Mouse (Mus musculus) embryonic facial prominence, embryonic 12.5 days (tissue): ENCODE measurements around the gene Aadacl3. TPM values are rescaled to one million over a fixed set of nuclear protein-coding genes. Genes with fewer than 3 reads are reported as not detected.

Experiments
- ATAC-seq: fragments of 200-750 bp; cut with Nextera tagmentation; 2 replicates; pipeline ENCODE4 v1.8.0; 2017; ENCODE audit not compliant: insufficient number of reproducible peaks, insufficient read depth, low FRiP score, low TSS enrichment
- H3K27ac ChIP-seq: fragments of 300-500 bp; sonication (generic); 2 replicates; pipeline ENCODE4 v1.5.1; 2016; ENCODE audit warnings: mild to moderate bottlenecking
- H3K27me3 ChIP-seq: fragments of 300-500 bp; sonication (generic); 2 replicates; pipeline ENCODE4 v1.6.1; 2016; ENCODE audit warnings: mild to moderate bottlenecking, moderate library complexity
- H3K36me3 ChIP-seq: fragments of 300-500 bp; sonication (generic); 2 replicates; pipeline ENCODE4 v1.6.1; 2016; ENCODE audit warnings: mild to moderate bottlenecking
- H3K4me1 ChIP-seq: fragments of 300-500 bp; sonication (generic); 2 replicates; pipeline ENCODE4 v1.6.1; 2016
- H3K4me2 ChIP-seq: fragments of 300-500 bp; sonication (generic); replicated peaks from 2 replicates; pipeline ENCODE4 v1.6.1; 2016; ENCODE audit warnings: mild to moderate bottlenecking, moderate library complexity
- H3K4me3 ChIP-seq: fragments of 300-500 bp; sonication (generic); 2 replicates; pipeline ENCODE4 v1.5.1; 2016; ENCODE audit warnings: mild to moderate bottlenecking
- H3K9ac ChIP-seq: fragments of 300-500 bp; sonication (generic); 2 replicates; pipeline ENCODE4 v1.6.1; 2016; ENCODE audit warnings: mild to moderate bottlenecking, moderate library complexity
- H3K9me3 ChIP-seq: fragments of 300-500 bp; sonication (generic); 2 replicates; pipeline ENCODE4 v1.6.1; 2016; ENCODE audit warnings: mild to moderate bottlenecking, moderate library complexity
- WGBS: fragments of 180-500 bp; shearing (Covaris S2); methylation state at CpG from one replicate; pipeline ENCODE4 v1.1.7; 2016; 5-methylcytosine and 5-hydroxymethylcytosine counted together
- polyA plus RNA-seq: library from polyadenylated mRNA; unstranded; fragments of >200 nt; fragmentation: Nextera tagmentation; extraction: Ambion mirVana; gene quantifications from 2 replicates; pipeline ENCODE4 v1.2.1, GENCODE M21; 2016

Gene Aadacl3
- polyA plus RNA-seq, result not detected in 2 replicates

DNA sequence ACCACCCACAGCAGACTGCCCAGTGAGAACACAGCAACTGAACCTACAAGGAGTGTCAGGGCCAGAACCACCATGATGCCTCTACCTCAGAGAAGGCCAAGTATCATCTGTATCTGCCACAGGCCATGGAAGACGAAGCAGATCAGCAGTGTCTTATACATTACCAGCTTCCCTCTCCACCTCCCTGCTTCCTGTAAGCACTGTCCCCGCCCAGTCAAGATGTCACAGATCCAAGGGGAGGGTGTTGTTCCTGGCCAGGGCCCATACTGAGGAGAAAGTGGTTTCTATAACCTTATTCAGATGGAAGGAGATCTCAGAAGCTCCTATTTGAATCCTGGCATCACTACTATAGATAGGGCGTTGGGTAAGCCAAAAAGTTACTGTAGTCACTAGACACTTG is at the start of gene Aadacl3:
Gene Aadacl3 (minus strand): TSS at position 101 of the 400 bp plus-strand sequence.
- 0 out of 2 replicates have a peak, but pooled peaks cover 6% of the 10 kb centered on the region for H3K9me3 ChIP-seq
- no peak within 1 kb of the TSS for H3K4me3 ChIP-seq
- no peak within 1 kb of the TSS for H3K27ac ChIP-seq
- no peaks in the 10 kb centered on the region for H3K36me3 ChIP-seq
- H3K9ac ChIP-seq, result no peak within 1 kb of the TSS
- WGBS, result 69% methylated on average over 3 of the region's 3 CpGs
- H3K4me1 ChIP-seq, result no peaks in the 10 kb centered on the region
- no peak for ATAC-seq
- H3K4me2 ChIP-seq, result no peak within 1 kb of the TSS
- H3K27me3 ChIP-seq, result no peaks in the 10 kb centered on the region

DNA sequence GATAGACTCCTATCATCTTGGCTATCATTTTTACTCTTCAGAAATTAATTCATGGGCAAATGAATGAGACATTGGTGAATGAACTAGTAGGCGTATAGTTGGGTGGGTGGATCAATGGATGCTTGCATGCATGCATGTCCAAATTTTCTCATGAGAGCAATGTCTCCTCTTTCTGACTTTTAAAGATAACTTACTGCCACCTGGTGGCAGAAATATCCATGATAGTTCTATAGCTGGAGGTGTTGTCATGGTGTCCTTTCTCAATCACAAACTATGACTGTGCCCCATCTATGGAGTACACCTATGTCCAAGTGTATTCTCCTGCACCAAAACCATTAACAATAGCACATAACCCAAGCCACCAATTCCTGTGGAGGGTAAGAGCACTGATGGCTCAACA is 43.0 kb upstream of the Aadacl3 start:
- no peak overlapping the region for H3K9ac ChIP-seq
- no peaks in the 10 kb centered on the region for H3K27me3 ChIP-seq
- H3K9me3 ChIP-seq, result peaks cover 14% of the 10 kb centered on the region; the same call in 1 of the 2 replicates
- H3K4me3 ChIP-seq, result no peak overlapping the region
- WGBS, result 84% methylated on average over 1 of the region's 1 CpGs
- no peak overlapping the region for H3K4me2 ChIP-seq
- no peak overlapping the region for H3K27ac ChIP-seq
- H3K36me3 ChIP-seq, result no peaks in the 10 kb centered on the region
- no peaks in the 10 kb centered on the region for H3K4me1 ChIP-seq
- no peak for ATAC-seq

DNA sequence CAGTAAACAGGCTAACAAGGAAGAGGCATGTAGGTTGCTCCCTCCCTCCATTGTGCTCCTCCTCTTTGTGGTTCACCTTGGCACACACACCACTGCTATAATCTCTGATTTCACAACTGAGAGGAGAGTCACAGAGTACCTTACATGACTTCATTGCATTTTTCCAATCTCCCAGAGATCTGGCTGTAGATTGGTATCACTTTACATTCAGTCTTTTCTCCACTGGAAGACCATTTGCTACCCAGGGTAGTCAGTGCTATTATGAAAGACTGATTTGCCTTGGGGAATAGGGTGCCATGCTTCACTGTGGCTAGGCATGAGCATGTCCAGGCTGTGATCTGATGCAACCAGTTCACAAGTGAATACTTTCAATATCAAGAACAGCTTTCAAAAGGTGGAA is 29.8 kb upstream of the Aadacl3 start:
- Histone ChIP-seq H3K4me3 (no peak overlapping the region), H3K9me3 (no peaks in the 10 kb centered on the region), H3K4me1 (no peaks in the 10 kb centered on the region), H3K27me3 (no peaks in the 10 kb centered on the region), H3K9ac (no peak overlapping the region), H3K36me3 (no peaks in the 10 kb centered on the region), H3K27ac (no peak overlapping the region), H3K4me2 (no peak overlapping the region)
- no peak for ATAC-seq

DNA sequence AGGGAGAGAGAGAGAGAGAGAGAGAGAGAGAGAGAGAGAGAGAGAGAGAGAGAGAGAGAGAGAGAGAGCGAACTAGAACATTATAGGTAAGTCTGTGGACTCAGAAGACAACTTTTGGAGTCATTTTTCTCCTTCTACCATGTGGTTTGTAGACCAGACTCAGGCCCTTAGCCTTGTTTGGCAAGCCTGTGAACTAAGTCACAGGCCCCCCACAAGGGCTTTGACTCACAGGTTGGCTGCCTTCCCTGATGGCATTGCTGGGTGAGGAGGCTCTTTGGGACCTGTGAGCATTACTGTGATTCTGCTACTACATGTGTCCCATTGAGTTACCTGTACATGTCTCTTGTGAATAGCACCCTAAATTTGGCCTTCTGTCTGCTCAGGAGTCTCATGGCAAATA is 4.5 kb upstream of the Aadacl3 start:
- no peaks in the 10 kb centered on the region for H3K36me3 ChIP-seq
- ATAC-seq, result no peak
- H3K4me2 ChIP-seq, result no peak overlapping the region
- no peak overlapping the region for H3K9ac ChIP-seq
- H3K27me3 ChIP-seq, result no peaks in the 10 kb centered on the region
- no peak overlapping the region for H3K27ac ChIP-seq
- WGBS, result 100% methylated on average over 1 of the region's 1 CpGs
- 0 out of 2 replicates have a peak, but pooled peaks cover 9% of the 10 kb centered on the region for H3K9me3 ChIP-seq
- H3K4me3 ChIP-seq, result no peak overlapping the region
- no peaks in the 10 kb centered on the region for H3K4me1 ChIP-seq

DNA sequence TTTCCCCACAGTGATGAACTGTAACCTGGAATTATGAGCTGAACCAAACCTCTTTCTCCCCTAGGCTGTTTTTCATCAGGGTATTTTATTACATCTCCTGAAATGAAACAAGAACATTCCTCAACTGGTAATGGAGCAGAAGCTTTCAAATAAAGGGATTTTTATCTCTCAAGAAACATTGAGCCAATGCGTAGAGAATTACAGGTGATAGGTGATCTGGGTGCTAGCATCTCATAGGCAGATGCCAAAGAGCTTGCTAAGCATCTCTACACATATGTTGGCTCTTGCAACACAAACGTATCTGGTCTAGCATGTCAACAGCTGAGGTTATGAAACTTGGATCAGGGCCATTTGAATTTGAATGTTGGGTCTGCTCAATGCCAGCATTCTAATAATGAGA is 1.6 kb upstream of the Aadacl3 start:
- Histone ChIP-seq H3K9ac (no peak overlapping the region), H3K4me3 (no peak overlapping the region), H3K9me3 (0 out of 2 replicates have a peak, but pooled peaks cover 6% of the 10 kb centered on the region), H3K27me3 (no peaks in the 10 kb centered on the region), H3K4me2 (no peak overlapping the region), H3K36me3 (no peaks in the 10 kb centered on the region), H3K27ac (no peak overlapping the region), H3K4me1 (no peaks in the 10 kb centered on the region)
- 74% methylated on average over 2 of the region's 2 CpGs for WGBS
- no peak for ATAC-seq

DNA sequence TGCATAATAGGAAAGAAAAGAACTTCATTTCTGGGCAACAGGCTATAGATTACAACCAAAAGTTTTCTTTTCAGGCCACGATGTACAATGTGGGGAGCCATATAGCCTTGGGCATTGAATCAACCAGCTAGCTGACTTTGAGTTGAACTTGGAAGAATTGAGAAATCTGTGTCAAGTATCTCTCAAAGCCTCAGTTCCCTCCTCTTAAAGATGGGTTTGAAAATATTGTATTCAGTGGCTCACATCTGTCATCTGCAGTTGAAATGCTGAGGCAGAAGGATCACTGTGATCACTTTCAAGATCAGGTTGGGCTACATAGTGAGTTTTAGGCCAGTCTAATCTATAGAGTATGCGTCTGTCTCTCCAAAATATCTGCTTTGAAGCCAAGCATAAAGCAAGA is 10.3 kb downstream of the Aadacl3 start, which contains the start of gene Gm9944:
Gene Gm9944 (minus strand): TSS at position 101 of the 400 bp plus-strand sequence.
- Histone ChIP-seq H3K4me3 (no peak within 1 kb of the TSS), H3K4me1 (no peaks in the 10 kb centered on the region), H3K9ac (no peak within 1 kb of the TSS), H3K36me3 (no peaks in the 10 kb centered on the region), H3K27me3 (no peaks in the 10 kb centered on the region), H3K4me2 (no peak within 1 kb of the TSS), H3K27ac (no peak within 1 kb of the TSS), H3K9me3 (no peaks in the 10 kb centered on the region; the same call in 1 of the 2 replicates)
- no peak for ATAC-seq
- 76% methylated on average over 2 of the region's 2 CpGs for WGBS

DNA sequence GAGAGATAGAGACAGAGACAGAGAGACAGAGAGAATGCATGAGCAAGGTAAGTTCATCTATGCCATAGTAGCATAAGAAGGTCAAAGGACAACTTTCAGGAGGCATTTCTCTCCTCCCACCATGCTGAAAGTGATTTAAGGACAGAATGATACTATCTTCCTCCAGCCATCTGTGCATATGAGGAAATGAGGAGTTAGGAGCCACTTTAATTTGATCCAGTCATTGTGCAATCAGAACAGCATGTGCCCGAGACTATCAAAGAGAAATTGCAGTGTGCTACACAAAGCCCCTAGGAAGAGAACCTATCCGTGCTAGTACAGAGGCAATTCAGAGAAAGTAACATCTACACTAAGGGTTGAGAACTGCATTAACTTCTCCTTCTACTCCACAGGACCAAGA is 15.0 kb downstream of the Aadacl3 start:
- H3K4me2 ChIP-seq, result no peak overlapping the region
- H3K4me1 ChIP-seq, result no peaks in the 10 kb centered on the region
- no peak for ATAC-seq
- H3K9me3 ChIP-seq, result no peaks in the 10 kb centered on the region
- no peak overlapping the region for H3K4me3 ChIP-seq
- H3K9ac ChIP-seq, result no peak overlapping the region
- H3K27ac ChIP-seq, result no peak overlapping the region
- H3K36me3 ChIP-seq, result no peaks in the 10 kb centered on the region
- WGBS, result 63% methylated on average over 2 of the region's 2 CpGs
- H3K27me3 ChIP-seq, result no peaks in the 10 kb centered on the region

DNA sequence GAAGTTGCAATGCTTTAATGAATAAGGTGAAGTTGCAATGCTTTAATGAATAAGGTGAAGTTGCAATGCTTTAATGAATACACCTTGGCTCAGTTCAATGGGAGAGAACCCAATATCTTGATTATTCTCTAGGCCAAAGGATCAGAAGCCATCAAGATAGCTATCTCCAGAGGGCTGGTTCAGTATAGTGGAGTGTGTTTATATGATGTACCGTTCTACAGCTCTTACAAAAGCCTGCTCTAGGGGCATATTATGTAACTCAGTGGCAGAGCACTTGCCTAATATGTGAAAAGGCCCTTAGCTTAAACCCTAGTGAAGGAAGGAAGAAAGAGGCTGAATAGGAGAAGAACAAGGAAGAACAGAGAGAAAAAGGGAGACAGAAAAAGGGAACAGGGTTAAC is 22.0 kb downstream of the Aadacl3 start:
- Histone ChIP-seq H3K36me3 (no peaks in the 10 kb centered on the region), H3K4me1 (no peaks in the 10 kb centered on the region), H3K4me2 (no peak overlapping the region), H3K27ac (no peak overlapping the region), H3K27me3 (no peaks in the 10 kb centered on the region), H3K9me3 (peaks cover 3% of the 10 kb centered on the region; the same call in 1 of the 2 replicates), H3K4me3 (no peak overlapping the region), H3K9ac (no peak overlapping the region)
- ATAC-seq, result no peak
- 88% methylated on average over 1 of the region's 1 CpGs for whole genome bisulfite sequencing

DNA sequence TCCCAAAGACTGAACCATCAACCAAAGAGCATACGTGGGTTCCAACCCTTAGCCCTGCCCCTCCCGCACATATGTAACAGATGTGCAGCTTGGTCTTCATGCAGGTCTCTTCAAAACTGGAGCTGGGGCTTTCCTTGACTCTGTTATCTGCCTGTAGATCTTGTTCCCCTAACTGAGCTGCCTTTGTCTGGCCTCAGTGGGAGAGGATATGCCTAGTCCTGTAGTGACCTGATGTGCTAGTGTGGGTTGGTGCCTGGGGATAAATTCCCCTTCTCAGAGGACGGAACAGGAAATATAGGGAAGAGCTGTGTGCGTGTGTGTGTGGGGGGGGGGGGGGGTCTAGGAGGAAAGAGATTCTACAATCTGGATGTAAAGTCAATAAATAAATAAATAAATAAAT is 22.5 kb downstream of the Aadacl3 start:
- Histone ChIP-seq H3K27ac (no peak overlapping the region), H3K9me3 (peaks cover 3% of the 10 kb centered on the region; the same call in 1 of the 2 replicates), H3K9ac (no peak overlapping the region), H3K36me3 (no peaks in the 10 kb centered on the region), H3K27me3 (no peaks in the 10 kb centered on the region), H3K4me1 (no peaks in the 10 kb centered on the region), H3K4me3 (no peak overlapping the region), H3K4me2 (no peak overlapping the region)
- 69% methylated on average over 4 of the region's 4 CpGs for WGBS
- ATAC-seq, result no peak

DNA sequence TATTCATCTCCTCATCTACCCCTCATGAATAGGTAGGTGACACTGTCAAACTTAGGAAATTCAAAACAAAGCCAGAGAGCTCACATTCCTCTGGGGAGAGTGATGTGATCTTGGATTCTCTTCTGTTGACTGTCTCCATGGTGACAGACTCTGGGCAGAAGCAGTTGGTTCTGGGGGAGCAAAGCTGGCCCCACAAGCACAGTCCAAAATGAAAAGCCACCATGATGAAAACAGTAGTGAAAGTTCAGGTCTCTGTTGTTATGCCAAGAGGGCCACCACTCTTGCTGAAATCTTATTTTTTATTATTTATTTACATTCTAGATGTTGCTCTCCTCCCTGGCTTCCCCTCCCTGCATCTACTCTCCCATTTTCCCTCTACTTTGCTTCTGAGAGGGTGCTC is 24.9 kb downstream of the Aadacl3 start, which contains the start of gene 1700012P22Rik:
Gene 1700012P22Rik (minus strand): TSS at position 101 of the 400 bp plus-strand sequence.
- H3K4me3 ChIP-seq, result no peak within 1 kb of the TSS
- no peaks in the 10 kb centered on the region for H3K36me3 ChIP-seq
- H3K4me1 ChIP-seq, result no peaks in the 10 kb centered on the region
- H3K27ac ChIP-seq, result no peak within 1 kb of the TSS
- no peak within 1 kb of the TSS for H3K9ac ChIP-seq
- H3K9me3 ChIP-seq, result peaks cover 3% of the 10 kb centered on the region; the same call in 1 of the 2 replicates
- H3K27me3 ChIP-seq, result no peaks in the 10 kb centered on the region
- no peak for ATAC-seq
- H3K4me2 ChIP-seq, result no peak within 1 kb of the TSS

DNA sequence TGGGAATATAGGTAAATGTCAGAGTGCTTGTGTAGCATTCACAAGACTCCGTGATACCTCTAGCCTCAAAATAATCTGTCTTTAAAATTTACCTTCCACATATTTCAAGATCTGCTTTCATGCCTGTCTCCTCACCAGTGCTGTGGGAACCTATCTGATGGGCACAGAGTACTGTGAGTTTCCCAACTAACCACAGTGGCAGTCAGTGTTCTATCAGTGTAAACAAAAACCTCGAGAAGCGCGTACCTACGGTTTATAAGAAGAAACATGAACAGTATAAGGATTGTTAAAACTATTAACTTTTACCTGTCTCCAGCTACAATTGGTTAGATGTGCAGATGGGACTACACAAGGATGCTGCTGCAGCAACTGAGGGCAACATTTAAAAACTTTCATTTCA is 30.3 kb downstream of the Aadacl3 start:
- no peak overlapping the region for H3K27ac ChIP-seq
- peaks cover 6% of the 10 kb centered on the region; the same call in 1 of the 2 replicates for H3K9me3 ChIP-seq
- H3K36me3 ChIP-seq, result no peaks in the 10 kb centered on the region
- no peak overlapping the region for H3K9ac ChIP-seq
- H3K4me2 ChIP-seq, result no peak overlapping the region
- H3K4me1 ChIP-seq, result no peaks in the 10 kb centered on the region
- H3K4me3 ChIP-seq, result no peak overlapping the region
- no peaks in the 10 kb centered on the region for H3K27me3 ChIP-seq
- ATAC-seq, result no peak
- 86% methylated on average over 5 of the region's 5 CpGs for WGBS

DNA sequence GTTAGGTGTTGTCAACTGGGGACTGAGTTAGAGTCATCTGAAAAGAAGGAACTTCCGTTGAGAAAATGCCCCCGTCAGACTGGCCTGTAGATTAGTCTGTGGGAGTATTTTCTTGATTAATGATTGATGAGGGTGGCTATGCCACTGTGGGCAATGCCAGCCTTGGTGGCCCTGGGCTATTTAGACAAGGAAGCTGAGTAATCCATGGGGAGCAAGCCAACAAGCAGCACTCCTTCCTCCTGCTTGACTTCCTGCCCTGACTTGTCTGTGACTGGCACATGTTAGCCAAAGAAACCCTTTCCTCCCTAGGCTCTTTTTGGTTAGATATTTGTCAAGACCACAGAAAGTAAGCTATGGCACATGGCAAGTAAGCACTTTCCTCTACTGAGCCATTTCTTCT is 32.8 kb downstream of the Aadacl3 start:
- Histone ChIP-seq H3K27me3 (no peaks in the 10 kb centered on the region), H3K9me3 (peaks cover 9% of the 10 kb centered on the region; the same call in 1 of the 2 replicates), H3K27ac (no peak overlapping the region), H3K4me3 (no peak overlapping the region), H3K4me1 (no peaks in the 10 kb centered on the region), H3K36me3 (no peaks in the 10 kb centered on the region), H3K9ac (no peak overlapping the region), H3K4me2 (no peak overlapping the region)
- ATAC-seq, result no peak
- 78% methylated on average over 2 of the region's 2 CpGs for WGBS

DNA sequence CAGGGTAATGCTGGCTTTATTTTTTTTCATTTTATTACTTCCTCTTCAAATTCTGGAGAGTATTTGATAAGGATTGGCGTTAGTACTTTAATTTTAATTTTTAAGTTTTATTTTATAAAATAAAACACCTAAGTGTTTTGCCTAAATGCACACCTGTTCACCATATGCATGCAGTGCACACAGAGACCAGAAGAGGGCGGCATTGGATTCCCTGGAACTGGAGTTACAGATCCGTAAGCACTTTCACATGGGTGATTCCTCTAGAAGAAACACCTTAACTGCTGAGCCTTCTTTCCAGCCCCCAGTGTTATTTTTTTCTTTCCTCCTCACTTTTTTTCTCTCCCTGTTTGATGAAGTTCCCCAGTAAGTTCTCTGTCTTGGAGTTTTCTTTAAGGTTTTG is 34.7 kb downstream of the Aadacl3 start:
- no peak for ATAC-seq
- no peak overlapping the region for H3K27ac ChIP-seq
- 23% methylated on average over 3 of the region's 3 CpGs for WGBS

More for the DNA sequence above, 34.7 kb downstream of the Aadacl3 start:
- Histone ChIP-seq H3K4me3 (no peak overlapping the region), H3K9ac (no peak overlapping the region), H3K27me3 (no peaks in the 10 kb centered on the region), H3K4me1 (no peaks in the 10 kb centered on the region), H3K36me3 (no peaks in the 10 kb centered on the region), H3K9me3 (peaks cover 9% of the 10 kb centered on the region; the same call in 1 of the 2 replicates), H3K4me2 (no peak overlapping the region)
